In genomic region chr1:127425021-127425532, GRCm38 (mm10) we compare ENCODE assay signal across 8 mouse cellular contexts.
DNase-seq lines count a peak whose midpoint lies in the region; ATAC-seq lines count a peak whose summit lies in the region.

No protein-coding gene starts in this region.

- H3K27me3 ChIP-seq in intestine, embryonic 14.5 days (replicated peaks; ENCODE audit: control insufficient read depth, insufficient read depth, low read length) = no peaks in the 10 kb centered on the region
- H3K27me3 ChIP-seq in megakaryocyte, embryonic 14.5 days (replicated peaks) = no peaks in the 10 kb centered on the region
- H3K27me3 ChIP-seq in limb, embryonic 10.5 days (ENCODE audit: low read depth, poor library complexity, severe bottlenecking) = no peaks in the 10 kb centered on the region

- no peak overlapping the region for H3K9ac ChIP-seq in intestine, embryonic 14.5 days (ENCODE audit: low read length)

- ATAC-seq in intestine, embryonic 14.5 days (replicated peaks; ENCODE audit: low FRiP score, low TSS enrichment, low read depth) = peak; percentile 76

- no peak overlapping the region for H3K4me3 ChIP-seq in intestine, embryonic 14.5 days (ENCODE audit: low read depth, low read length)
- H3K4me3 ChIP-seq in megakaryocyte, embryonic 14.5 days (replicated peaks) = peak overlapping the region; percentile 74
- no peak overlapping the region for H3K4me3 ChIP-seq in limb, embryonic 10.5 days

- WGBS in intestine, embryonic 14.5 days = 32% methylated on average over 6 of the region's 6 CpGs
- 49% methylated on average over 6 of the region's 6 CpGs for WGBS in limb, embryonic 10.5 days

- H3K36me3 ChIP-seq in intestine, embryonic 14.5 days (ENCODE audit: control insufficient read depth, insufficient read depth, low read length) = no peaks in the 10 kb centered on the region
- H3K36me3 ChIP-seq in megakaryocyte, embryonic 14.5 days (replicated peaks; ENCODE audit: low read length) = peaks cover 66% of the 10 kb centered on the region
- no peaks in the 10 kb centered on the region for H3K36me3 ChIP-seq in limb, embryonic 10.5 days

- peak; percentile 42 to 61 for DNase-seq in cerebellum, postnatal 10 days
- no peak for DNase-seq in cerebellum, adult 11-12 months
- peak; percentile 9 for DNase-seq in urinary bladder, postnatal 25 days (ENCODE audit: low spot score)
- no peak for DNase-seq in urinary bladder, postnatal 4 days (ENCODE audit: low spot score in 2 of 2)
- DNase-seq in intestine, embryonic 14.5 days (ENCODE audit: low spot score) = no peak
- no peak for DNase-seq in limb, embryonic 10.5 days (ENCODE audit: low spot score)
- no peak for DNase-seq in cerebellum, adult 9-10 months

- H3K4me2 ChIP-seq in intestine, embryonic 14.5 days (ENCODE audit: low read length) = no peak overlapping the region

- H3K27ac ChIP-seq in intestine, embryonic 14.5 days (ENCODE audit: low read depth) = 0 out of 2 replicates have a peak overlapping the region, but pooled peaks have one; percentile 23
- no peak overlapping the region for H3K27ac ChIP-seq in limb, embryonic 10.5 days

- H3K9me3 ChIP-seq in intestine, embryonic 14.5 days (ENCODE audit: control insufficient read depth, low read length) = no peaks in the 10 kb centered on the region
- H3K9me3 ChIP-seq in megakaryocyte, embryonic 14.5 days = no peaks in the 10 kb centered on the region
- no peaks in the 10 kb centered on the region for H3K9me3 ChIP-seq in limb, embryonic 10.5 days (replicated peaks)

- H3K4me1 ChIP-seq in intestine, embryonic 14.5 days (replicated peaks; ENCODE audit: control insufficient read depth, insufficient read depth, low read length) = peaks cover 17% of the 10 kb centered on the region; the same call in 1 of the 2 replicates
- H3K4me1 ChIP-seq in megakaryocyte, embryonic 14.5 days = peaks cover 31% of the 10 kb centered on the region
- peaks cover 22% of the 10 kb centered on the region for H3K4me1 ChIP-seq in limb, embryonic 10.5 days

Comparison
In these comparisons a context has a peak if more than half of its experiments do, and no peak if none do; other contexts are left out.
1. DNase-seq: peak in cerebellum, postnatal 10 days (2 of 2) and urinary bladder, postnatal 25 days (single experiment); none in cerebellum, adult 11-12 months (single experiment), urinary bladder, postnatal 4 days (0 of 2), intestine, embryonic 14.5 days (single experiment), limb, embryonic 10.5 days (single experiment) and cerebellum, adult 9-10 months (single experiment).